Mouse (Mus musculus): ENCODE measurements around the gene Rasgef1b.

DNA sequence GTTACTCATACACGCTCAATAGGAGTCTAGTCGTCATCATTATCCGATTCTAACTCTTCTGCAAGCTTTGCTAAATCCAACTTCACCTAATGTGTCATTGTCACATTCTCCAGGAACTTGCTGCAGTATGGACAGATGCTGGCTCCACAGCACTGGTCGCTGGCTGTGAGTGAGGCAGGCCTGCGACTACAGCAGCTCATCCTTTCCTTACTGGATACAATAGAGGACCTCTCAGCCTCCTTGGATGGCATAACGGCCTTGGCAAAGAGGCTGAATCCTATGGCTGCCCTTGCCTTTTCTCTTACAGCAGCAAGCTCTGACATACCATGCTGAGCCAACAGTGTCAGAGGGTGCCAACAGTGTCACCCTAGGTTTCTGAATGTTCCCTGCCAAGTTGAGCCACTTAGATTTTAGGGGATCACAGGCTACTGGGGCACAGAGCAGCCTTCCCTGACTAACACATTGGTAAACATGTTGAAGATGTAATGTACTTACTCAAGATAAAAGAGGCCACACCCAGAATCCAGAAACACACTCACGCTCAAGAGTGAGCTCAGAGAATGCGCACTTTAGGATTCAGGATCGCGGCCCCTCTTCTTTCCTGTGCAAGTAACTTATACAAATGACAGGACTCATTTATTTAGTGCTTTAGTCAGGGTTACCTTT is 340.1 kb downstream of the Rasgef1b start:
- TF ChIP-seq POLR2A (IDR thresholded peaks at IDR 0.05; ENCODE audit: extremely low read depth, insufficient read depth, low read length) = no peak
- no peak for TF ChIP-seq CTCF (IDR thresholded peaks at IDR 0.05; ENCODE audit: low read depth, low read length)

All from liver, adult 2 months (tissue).